Mouse (Mus musculus) liver, embryonic 12.5 days (tissue): ENCODE measurements around the gene Ube2k. TPM values are rescaled to one million over a fixed set of nuclear protein-coding genes. Genes with fewer than 3 reads are reported as not detected.
"Not testable (repeated sequence)": the region's sequence is repeated elsewhere in the genome, so short reads cannot be mapped to it uniquely, and the experiment has no call there.

Source experiments
- ATAC-seq: fragments of 200-750 bp; cut with Nextera tagmentation; 2 replicates; pipeline ENCODE4 v1.8.0; 2017; ENCODE audit warnings: moderate number of reproducible peaks, mild to moderate bottlenecking, moderate library complexity
- H3K27ac ChIP-seq: fragments of 300-500 bp; sonication (generic); 2 replicates; pipeline ENCODE4 v1.5.1; 2016; ENCODE audit warnings: mild to moderate bottlenecking
- H3K27me3 ChIP-seq: fragments of 300-500 bp; sonication (generic); replicated peaks from 2 replicates; pipeline ENCODE4 v1.6.1; 2016; ENCODE audit warnings: mild to moderate bottlenecking, moderate library complexity
- H3K36me3 ChIP-seq: fragments of 300-500 bp; sonication (generic); 2 replicates; pipeline ENCODE4 v1.6.1; 2016; ENCODE audit warnings: mild to moderate bottlenecking, moderate library complexity
- H3K4me1 ChIP-seq: fragments of 300-500 bp; sonication (generic); 2 replicates; pipeline ENCODE4 v1.6.1; 2016
- H3K4me2 ChIP-seq: fragments of 300-500 bp; sonication (generic); 2 replicates; pipeline ENCODE4 v1.6.1; 2016; ENCODE audit warnings: mild to moderate bottlenecking, moderate library complexity
- H3K4me3 ChIP-seq: fragments of 300-500 bp; sonication (generic); 2 replicates; pipeline ENCODE4 v1.5.1; 2016; ENCODE audit warnings: mild to moderate bottlenecking, moderate library complexity
- H3K9ac ChIP-seq: fragments of 300-500 bp; sonication (generic); 2 replicates; pipeline ENCODE4 v1.6.1; 2016; ENCODE audit warnings: mild to moderate bottlenecking, moderate library complexity
- H3K9me3 ChIP-seq: fragments of 300-500 bp; sonication (generic); replicated peaks from 2 replicates; pipeline ENCODE4 v1.6.1; 2016; ENCODE audit warnings: mild to moderate bottlenecking, moderate library complexity
- WGBS: fragments of 180-500 bp; shearing (Covaris S2); methylation state at CpG from one replicate; pipeline ENCODE4 v1.1.7; 2016; ENCODE audit not compliant: insufficient replicate concordance; 5-methylcytosine and 5-hydroxymethylcytosine counted together
- polyA plus RNA-seq: library from polyadenylated mRNA; unstranded; fragments of >200 nt; fragmentation: Nextera tagmentation; extraction: Ambion mirVana; gene quantifications from 2 replicates; pipeline ENCODE4 v1.2.1, GENCODE M21; 2016

Ube2k gene
- polyA plus RNA-seq, 1 experiment from 2014 or later: 136 TPM

DNA sequence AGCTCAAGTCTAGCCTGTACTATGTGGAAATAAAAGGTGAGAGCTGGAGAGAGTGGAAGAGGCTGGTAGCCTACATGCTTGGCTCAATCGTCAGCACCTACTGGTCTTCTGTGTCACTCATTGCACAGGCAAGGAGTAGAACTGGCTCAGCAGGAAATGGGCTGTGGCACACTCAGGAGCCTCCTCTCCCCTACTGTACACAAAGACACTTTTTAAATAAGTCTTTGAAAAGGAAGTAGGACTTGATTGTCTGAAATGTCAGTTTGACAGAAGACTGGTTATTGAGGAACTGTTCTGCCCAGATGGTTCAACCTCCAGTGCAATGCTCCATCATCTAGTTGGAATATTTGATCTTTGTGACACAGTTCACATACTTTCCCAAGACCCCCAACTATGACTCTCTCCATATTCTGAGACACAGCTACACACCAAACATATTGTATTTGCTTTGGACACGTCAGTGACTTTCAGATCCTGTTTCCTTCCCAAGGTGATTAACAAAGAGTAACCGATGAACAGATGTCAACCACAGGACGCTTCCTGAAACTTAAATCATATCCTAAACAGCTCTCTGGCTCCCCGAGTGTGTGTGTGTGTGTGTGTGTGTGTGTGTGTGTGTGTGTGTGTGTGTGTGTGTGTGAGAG is 22.3 kb upstream of the Ube2k start:
- Histone ChIP-seq H3K9ac (no peak overlapping the region), H3K4me1 (no peaks in the 10 kb centered on the region), H3K4me2 (no peak overlapping the region), H3K9me3 (no peaks in the 10 kb centered on the region), H3K27me3 (no peaks in the 10 kb centered on the region), H3K36me3 (no peaks in the 10 kb centered on the region), H3K4me3 (no peak overlapping the region), H3K27ac (no peak overlapping the region)
- 17% methylated on average over 5 of the region's 5 CpGs for WGBS
- no peak for ATAC-seq

DNA sequence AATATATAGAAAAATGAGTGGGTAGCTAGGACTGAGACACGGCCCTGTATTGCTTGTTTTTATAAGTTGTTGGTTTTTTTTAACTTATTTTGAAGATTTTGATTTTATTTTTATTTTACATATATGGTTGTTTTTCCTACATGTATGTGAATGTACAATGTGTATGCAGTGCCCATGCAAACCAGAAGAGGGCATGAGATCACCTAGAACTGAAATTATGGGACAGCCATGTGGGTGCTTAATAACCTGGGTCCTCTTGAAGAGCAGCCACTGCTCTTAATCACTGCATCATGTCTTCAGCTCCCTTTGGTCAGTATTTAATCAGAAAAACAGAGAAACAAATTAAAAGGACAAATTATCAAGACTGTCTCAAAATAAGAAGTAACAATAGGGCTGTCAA is 15.2 kb upstream of the Ube2k start:
- Histone ChIP-seq H3K36me3 (no peaks in the 10 kb centered on the region), H3K9ac (no peak overlapping the region), H3K27ac (no peak overlapping the region), H3K4me1 (no peaks in the 10 kb centered on the region), H3K4me3 (no peak overlapping the region), H3K4me2 (no peak overlapping the region), H3K27me3 (no peaks in the 10 kb centered on the region; the same call in 1 of the 2 replicates), H3K9me3 (no peaks in the 10 kb centered on the region)
- WGBS: 57% methylated on average over 1 of the region's 1 CpGs
- ATAC-seq: no peak

DNA sequence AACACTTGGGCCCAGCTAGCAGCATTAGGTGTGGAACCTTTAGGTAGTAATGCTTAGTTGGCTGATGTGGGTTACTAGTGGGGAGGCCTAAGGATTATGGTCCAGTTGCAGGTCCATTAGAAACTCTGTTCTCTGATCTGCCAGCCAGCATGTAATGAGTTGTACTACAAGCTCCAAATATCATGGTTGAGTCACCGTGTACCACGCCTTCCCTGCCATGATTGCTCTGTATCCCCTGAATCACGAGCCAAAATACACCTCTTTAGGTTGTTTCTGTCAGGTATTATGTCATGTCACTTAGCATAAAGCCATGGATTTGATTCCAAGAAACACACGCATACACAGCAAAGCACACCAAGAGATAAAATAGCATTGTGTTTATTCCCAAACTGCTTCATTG is 12.2 kb upstream of the Ube2k start:
- no peak overlapping the region for H3K27ac ChIP-seq
- peaks cover 4% of the 10 kb centered on the region for H3K27me3 ChIP-seq
- no peak overlapping the region for H3K4me2 ChIP-seq
- ATAC-seq: no peak
- no peak overlapping the region for H3K9ac ChIP-seq
- H3K9me3 ChIP-seq: no peaks in the 10 kb centered on the region
- 57% methylated on average over 4 of the region's 4 CpGs for WGBS
- H3K4me1 ChIP-seq: peaks cover 11% of the 10 kb centered on the region; the same call in 1 of the 2 replicates
- no peaks in the 10 kb centered on the region for H3K36me3 ChIP-seq
- no peak overlapping the region for H3K4me3 ChIP-seq

DNA sequence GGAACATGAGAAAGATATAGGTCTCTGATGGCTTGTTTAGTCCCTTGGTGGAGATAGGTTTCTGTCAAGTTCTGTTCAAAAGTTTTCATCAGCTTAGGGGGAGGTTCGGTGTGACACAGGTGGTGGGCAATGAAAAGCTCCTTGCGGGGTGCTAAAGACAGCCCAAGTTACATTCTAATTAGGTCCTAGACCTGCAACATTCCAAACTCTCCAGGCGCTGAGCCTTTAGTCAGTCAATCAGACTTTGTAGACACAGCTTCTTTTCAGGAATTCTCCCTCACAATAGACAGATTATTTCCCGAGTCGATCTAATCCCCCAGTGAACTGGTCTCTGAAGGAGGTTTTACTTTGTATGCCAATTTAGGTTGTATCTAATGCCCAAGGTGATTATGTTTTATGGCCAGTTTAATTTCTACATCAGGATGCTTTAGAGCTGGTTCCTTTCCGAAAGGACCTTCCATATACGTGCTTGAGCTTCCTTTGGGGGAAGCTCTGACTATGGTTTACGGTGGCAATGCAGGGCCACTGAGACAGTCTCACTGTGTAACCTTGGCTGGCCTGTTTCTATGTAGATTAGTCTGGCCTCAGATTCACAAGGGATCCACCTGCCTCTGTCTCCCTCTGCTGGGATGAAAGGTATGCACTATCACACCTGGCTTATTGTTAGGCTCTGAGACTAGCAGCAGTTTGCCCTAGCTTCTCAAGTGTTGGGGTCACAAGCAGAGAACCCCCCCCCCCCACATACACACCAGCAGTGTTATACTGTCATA is 11.2 kb upstream of the Ube2k start:
- Histone ChIP-seq H3K4me3 (no peak overlapping the region), H3K27ac (no peak overlapping the region), H3K27me3 (peaks cover 4% of the 10 kb centered on the region), H3K9me3 (no peaks in the 10 kb centered on the region), H3K36me3 (no peaks in the 10 kb centered on the region), H3K4me2 (no peak overlapping the region), H3K9ac (no peak overlapping the region), H3K4me1 (peaks cover 16% of the 10 kb centered on the region; the same call in 1 of the 2 replicates)
- 40% methylated on average over 8 of the region's 8 CpGs for WGBS
- ATAC-seq: no peak

DNA sequence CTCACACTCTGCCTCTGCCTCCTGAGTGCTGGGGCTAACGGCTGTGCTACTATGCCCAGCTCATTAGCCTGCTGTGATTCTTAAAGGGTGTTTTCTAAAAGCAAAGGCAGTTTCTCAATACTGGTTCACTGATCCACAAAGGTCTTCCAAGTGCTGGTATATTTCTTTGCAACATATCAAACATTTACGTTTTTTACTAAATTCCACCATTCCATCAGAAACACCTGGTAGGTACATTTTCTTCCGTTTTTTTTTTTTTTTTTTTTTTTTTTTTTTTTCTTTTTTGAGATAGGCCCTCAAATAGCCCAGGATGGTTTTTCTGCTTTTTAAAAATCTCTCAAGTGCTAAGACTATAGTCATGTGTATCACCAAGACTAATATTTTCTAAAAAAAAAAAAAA is 5.8 kb upstream of the Ube2k start:
- Histone ChIP-seq H3K9me3 (no peaks in the 10 kb centered on the region), H3K27ac (no peak overlapping the region), H3K36me3 (no peaks in the 10 kb centered on the region), H3K27me3 (peaks cover 4% of the 10 kb centered on the region; the same call in 1 of the 2 replicates), H3K4me1 (peaks cover 30% of the 10 kb centered on the region), H3K9ac (no peak overlapping the region), H3K4me2 (no peak overlapping the region), H3K4me3 (no peak overlapping the region)
- ATAC-seq: no peak
- 69% methylated on average over 3 of the region's 3 CpGs for WGBS

DNA sequence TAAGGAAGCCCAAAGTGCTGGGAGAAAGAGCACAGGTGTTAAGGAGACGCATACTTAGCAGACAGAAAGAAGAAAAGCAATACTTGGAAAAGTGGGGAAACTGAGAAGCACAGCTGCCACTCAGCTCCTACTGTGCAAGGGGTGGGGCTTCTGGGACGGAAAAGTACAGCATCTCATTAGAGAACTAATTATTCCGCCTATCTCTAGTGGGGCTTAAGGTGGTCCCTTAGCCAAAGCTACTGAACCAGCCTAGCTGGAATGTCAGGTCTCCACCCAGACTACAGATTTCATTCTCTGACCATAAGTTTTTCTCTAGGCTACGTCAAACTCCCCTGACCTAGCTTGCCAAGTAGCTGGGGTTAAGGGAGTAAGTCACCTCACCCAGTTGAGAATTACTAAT is 2.5 kb upstream of the Ube2k start:
- Histone ChIP-seq H3K4me1 (peaks cover 33% of the 10 kb centered on the region), H3K27me3 (no peaks in the 10 kb centered on the region), H3K9me3 (no peaks in the 10 kb centered on the region), H3K4me3 (no peak overlapping the region), H3K9ac (no peak overlapping the region), H3K4me2 (no peak overlapping the region), H3K27ac (no peak overlapping the region), H3K36me3 (0 out of 2 replicates have a peak, but pooled peaks cover 3% of the 10 kb centered on the region)
- WGBS: 76% methylated on average over 4 of the region's 4 CpGs
- no peak for ATAC-seq

DNA sequence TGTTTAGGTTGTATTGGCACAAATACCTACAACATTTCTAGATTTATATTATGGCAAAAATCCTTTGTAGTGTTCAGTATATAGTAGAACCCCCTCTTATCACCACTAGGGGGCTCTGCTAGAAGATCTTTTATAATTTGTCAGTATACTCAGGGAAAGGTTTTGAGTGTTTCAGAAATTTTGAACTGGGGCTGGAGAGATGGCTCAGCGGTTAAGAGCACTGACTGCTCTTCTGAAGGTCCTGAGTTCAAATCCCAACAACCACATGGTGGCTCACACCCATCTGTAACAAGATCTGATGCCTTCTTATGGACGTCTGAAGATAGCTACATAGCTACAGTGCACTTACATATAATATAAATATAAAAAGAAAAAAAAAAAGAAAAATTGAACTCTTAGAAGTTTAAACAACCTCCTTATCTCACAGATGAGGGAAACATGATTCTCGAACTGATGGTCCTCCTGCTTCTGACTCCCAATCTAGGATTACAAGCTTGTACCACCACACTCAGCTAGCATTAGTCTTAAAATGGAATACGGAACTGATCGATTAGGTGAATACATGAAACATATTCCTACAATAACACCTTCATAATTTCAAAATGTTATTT is 1.5 kb upstream of the Ube2k start:
- Histone ChIP-seq H3K4me3 (no peak overlapping the region), H3K36me3 (0 out of 2 replicates have a peak, but pooled peaks cover 3% of the 10 kb centered on the region), H3K9ac (no peak overlapping the region), H3K4me1 (peaks cover 31% of the 10 kb centered on the region), H3K9me3 (no peaks in the 10 kb centered on the region), H3K27me3 (no peaks in the 10 kb centered on the region), H3K27ac (no peak overlapping the region), H3K4me2 (peak overlapping the region; percentile 86)
- ATAC-seq: peak; percentile 14; the same call in 1 of the 2 replicates
- 43% methylated on average over 5 of the region's 5 CpGs for WGBS

DNA sequence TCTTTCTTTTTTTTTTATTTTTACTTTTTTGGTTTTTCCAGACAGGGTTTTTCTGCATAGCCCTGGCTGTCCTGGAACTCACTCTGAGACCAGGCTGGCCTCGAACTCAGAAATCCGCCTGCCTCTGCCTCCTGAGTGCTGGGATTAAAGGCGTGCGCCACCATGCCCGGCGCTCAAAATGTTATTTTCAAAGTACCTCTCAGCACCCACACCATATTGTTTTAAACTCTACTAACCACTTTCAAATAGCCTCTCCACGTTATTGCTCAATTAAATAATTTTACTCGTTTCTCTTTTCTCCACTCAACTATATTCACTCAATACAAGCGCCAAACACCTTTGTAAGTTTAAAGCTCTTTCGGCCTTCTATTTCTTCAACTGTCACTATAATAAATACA is 966 bp upstream of the Ube2k start:
- 79% methylated on average over 10 of the region's 10 CpGs for WGBS
- not testable (repeated sequence) for H3K27me3 ChIP-seq, H3K9me3 ChIP-seq, ATAC-seq, H3K36me3 ChIP-seq
- Histone ChIP-seq H3K4me3 (peak overlapping the region; percentile 90), H3K27ac (peak overlapping the region; percentile 97), H3K9ac (peak overlapping the region; percentile 93), H3K4me2 (peak overlapping the region; percentile 86), H3K4me1 (peaks cover 34% of the 10 kb centered on the region)

DNA sequence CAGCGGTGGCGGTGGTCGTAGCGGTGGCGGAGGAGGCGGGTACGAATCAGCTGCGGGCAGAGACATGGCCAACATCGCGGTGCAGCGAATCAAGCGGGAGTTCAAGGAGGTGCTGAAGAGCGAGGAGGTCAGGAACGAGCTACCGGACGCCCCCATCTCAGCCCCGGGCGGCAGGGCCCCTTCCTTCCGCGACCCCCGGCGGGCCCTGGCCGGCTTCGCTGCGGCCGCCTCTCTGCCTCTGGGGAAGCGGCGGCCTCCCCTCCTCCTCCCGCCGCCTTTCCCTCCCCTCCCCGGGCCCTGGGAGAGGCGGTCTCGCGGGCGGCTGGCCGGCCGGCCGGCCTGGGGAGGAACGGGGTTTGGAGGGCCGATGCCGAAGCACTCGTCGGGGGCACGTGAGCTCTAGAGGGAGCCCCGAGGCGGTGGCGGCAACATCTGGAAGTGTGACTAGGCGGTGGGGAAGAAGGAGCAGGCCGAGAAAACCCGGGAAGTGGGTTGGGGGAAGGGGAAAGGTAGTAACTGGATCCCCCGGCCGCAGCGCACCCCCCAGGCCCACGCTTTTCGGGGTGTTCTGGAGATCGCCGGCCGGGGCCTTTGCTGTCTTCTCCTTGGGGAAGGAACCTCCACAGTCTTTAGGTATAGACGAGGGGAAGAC is 513 bp downstream of the Ube2k start:
- peak; percentile 66 for ATAC-seq
- under 1% methylated on average over 55 of the region's 59 CpGs for WGBS
- no peaks in the 10 kb centered on the region for H3K27me3 ChIP-seq
- no peaks in the 10 kb centered on the region for H3K9me3 ChIP-seq
- peak overlapping the region; percentile 86 for H3K4me2 ChIP-seq
- peak overlapping the region; percentile 93 for H3K9ac ChIP-seq
- H3K4me1 ChIP-seq: peaks cover 46% of the 10 kb centered on the region
- H3K27ac ChIP-seq: peak overlapping the region; percentile 97
- H3K36me3 ChIP-seq: peaks cover 18% of the 10 kb centered on the region
- H3K4me3 ChIP-seq: peak overlapping the region; percentile 90

DNA sequence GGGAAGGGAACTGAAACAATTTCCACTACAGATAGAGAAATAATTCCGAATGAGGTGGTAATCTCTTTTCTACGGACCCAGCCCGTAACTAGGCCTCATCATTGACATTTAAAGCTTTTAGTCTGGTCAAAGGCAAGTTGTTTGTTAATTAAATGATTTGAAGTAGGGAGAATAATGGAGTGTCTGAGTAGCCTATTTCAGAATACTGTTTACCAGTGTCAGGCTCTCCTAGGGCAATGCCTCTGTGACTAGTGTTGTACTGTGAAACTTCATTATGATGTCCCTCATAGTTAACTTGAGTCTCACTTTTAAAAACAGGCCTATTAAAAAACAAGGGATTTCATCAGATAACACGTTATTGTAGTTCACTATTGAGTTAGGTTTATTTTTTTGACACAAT is 1.1 kb downstream of the Ube2k start:
- Histone ChIP-seq H3K9me3 (no peaks in the 10 kb centered on the region), H3K27me3 (no peaks in the 10 kb centered on the region), H3K36me3 (peaks cover 22% of the 10 kb centered on the region), H3K9ac (peak overlapping the region; percentile 93), H3K4me1 (peaks cover 50% of the 10 kb centered on the region), H3K27ac (peak overlapping the region; percentile 97), H3K4me3 (peak overlapping the region; percentile 90), H3K4me2 (peak overlapping the region; percentile 86)
- 0% methylated on average over 4 of the region's 4 CpGs for WGBS
- ATAC-seq: no peak

DNA sequence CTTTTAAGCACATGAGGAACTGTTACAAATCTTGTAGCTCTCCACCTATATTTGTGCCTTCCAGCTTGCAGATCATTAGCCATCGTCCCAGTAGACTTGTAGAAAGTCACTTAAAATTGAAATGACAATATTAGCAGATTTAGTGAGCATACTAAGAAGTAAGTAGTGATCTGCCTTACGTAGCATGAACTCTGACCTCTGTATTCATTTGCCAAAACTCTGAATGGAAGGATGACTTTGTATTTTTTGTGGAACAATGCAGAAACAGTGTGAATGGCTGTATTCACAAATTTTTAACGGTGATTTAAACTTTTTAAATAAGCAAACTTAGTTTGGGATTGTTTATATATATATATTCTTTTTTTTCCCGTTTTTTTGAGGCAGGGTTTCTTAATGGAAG is 1.8 kb downstream of the Ube2k start:
- peak overlapping the region; percentile 49 for H3K4me3 ChIP-seq
- 41% methylated on average over 4 of the region's 4 CpGs for WGBS
- H3K9ac ChIP-seq: peak overlapping the region; percentile 58; the same call in 1 of the 2 replicates
- H3K9me3 ChIP-seq: no peaks in the 10 kb centered on the region
- H3K27ac ChIP-seq: 0 out of 2 replicates have a peak overlapping the region, but pooled peaks have one; percentile 40
- H3K36me3 ChIP-seq: peaks cover 28% of the 10 kb centered on the region
- H3K4me2 ChIP-seq: peak overlapping the region; percentile 73
- H3K27me3 ChIP-seq: no peaks in the 10 kb centered on the region
- ATAC-seq: no peak
- H3K4me1 ChIP-seq: peaks cover 56% of the 10 kb centered on the region
